Mouse (Mus musculus) limb, embryonic 12.5 days (tissue): ENCODE measurements around the gene Bcor. TPM values are rescaled to one million over a fixed set of nuclear protein-coding genes. Genes with fewer than 3 reads are reported as not detected.

Source experiments
- ATAC-seq: fragments of 200-750 bp; cut with Nextera tagmentation; 2 replicates; pipeline ENCODE4 v1.8.0; 2017; ENCODE audit warnings: low read depth, moderate TSS enrichment; ENCODE audit not compliant: insufficient number of reproducible peaks, insufficient read depth, low FRiP score, low TSS enrichment
- H3K27ac ChIP-seq: fragments of 300-500 bp; sonication (generic); 2 replicates; pipeline ENCODE4 v1.5.1; 2016; ENCODE audit warnings: mild to moderate bottlenecking, moderate library complexity
- H3K27me3 ChIP-seq: fragments of 300-500 bp; sonication (generic); 2 replicates; pipeline ENCODE4 v1.6.1; 2016; ENCODE audit warnings: mild to moderate bottlenecking, moderate library complexity
- H3K36me3 ChIP-seq: fragments of 300-500 bp; sonication (generic); 2 replicates; pipeline ENCODE4 v1.6.1; 2016; ENCODE audit warnings: mild to moderate bottlenecking, moderate library complexity
- H3K4me1 ChIP-seq: fragments of 300-500 bp; sonication (generic); replicated peaks from 2 replicates; pipeline ENCODE4 v1.6.1; 2016
- H3K4me2 ChIP-seq: fragments of 300-500 bp; sonication (generic); 2 replicates; pipeline ENCODE4 v1.6.1; 2016; ENCODE audit warnings: mild to moderate bottlenecking, moderate library complexity
- H3K4me3 ChIP-seq: fragments of 300-500 bp; sonication (generic); replicated peaks from 2 replicates; pipeline ENCODE4 v1.5.1; 2016; ENCODE audit warnings: mild to moderate bottlenecking
- H3K9ac ChIP-seq: fragments of 300-500 bp; sonication (generic); replicated peaks from 2 replicates; pipeline ENCODE4 v1.6.1; 2016; ENCODE audit warnings: mild to moderate bottlenecking, moderate library complexity
- H3K9me3 ChIP-seq: fragments of 300-500 bp; sonication (generic); 2 replicates; pipeline ENCODE4 v1.6.1; 2016; ENCODE audit warnings: mild to moderate bottlenecking, moderate library complexity
- whole genome bisulfite sequencing: fragments of 180-500 bp; shearing (Covaris S2); methylation state at CpG from one replicate; pipeline ENCODE4 v1.1.7; 2016; 5-methylcytosine and 5-hydroxymethylcytosine counted together
- polyA plus RNA-seq: library from polyadenylated mRNA; unstranded; fragments of >200 nt; fragmentation: Nextera tagmentation; extraction: Ambion mirVana; gene quantifications from 2 replicates; pipeline ENCODE4 v1.2.1, GENCODE M21; 2016

Bcor gene
- polyA plus RNA-seq, 1 experiment from 2014 or later = 25.6 TPM

DNA sequence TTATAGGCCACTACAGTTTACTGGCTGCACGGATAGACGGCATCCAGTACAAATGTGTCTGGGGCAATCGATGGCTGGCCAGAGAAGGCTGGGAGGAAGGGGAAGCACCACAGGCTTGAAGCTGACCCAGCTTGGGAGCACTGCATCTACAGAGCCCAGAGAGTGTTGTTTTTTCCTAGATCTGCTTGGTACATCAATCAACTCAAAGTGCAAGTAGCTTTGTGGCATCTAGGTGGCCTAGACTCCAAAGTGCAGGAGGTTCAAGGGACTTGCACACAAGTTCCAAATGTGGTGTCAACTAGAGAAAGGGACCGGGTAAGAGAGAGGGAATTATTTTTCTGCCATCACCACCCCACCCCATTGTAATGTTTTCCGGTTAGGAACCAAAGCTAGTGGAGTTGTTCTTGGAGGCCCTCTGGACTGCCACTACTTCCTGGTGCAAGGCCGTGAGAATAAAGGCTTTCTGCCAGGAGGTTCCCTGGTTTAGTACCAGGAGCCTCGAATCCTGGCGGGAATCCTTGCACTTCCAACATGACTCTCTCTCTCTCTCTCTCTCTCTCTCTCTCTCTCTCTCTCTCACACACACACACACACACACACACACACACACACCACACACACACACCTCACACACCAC lies 27.5 kb downstream of the Bcor start:
- peak overlapping the region; percentile 87 for H3K27ac ChIP-seq
- H3K4me1 ChIP-seq = peaks cover 65% of the 10 kb centered on the region
- ATAC-seq = no peak
- H3K4me2 ChIP-seq = peak overlapping the region; percentile 74
- 0 out of 2 replicates have a peak overlapping the region, but pooled peaks have one; percentile 30 for H3K4me3 ChIP-seq
- H3K9ac ChIP-seq = no peak overlapping the region
- 16% methylated on average over 8 of the region's 8 CpGs for WGBS
- H3K36me3 ChIP-seq = no peaks in the 10 kb centered on the region
- H3K27me3 ChIP-seq = peaks cover 97% of the 10 kb centered on the region
- H3K9me3 ChIP-seq = no peaks in the 10 kb centered on the region

- no peak overlapping the region for H3K9ac ChIP-seq
- H3K4me3 ChIP-seq = no peak overlapping the region
- peaks cover 97% of the 10 kb centered on the region for H3K27me3 ChIP-seq
- no peaks in the 10 kb centered on the region for H3K9me3 ChIP-seq
- H3K4me2 ChIP-seq = peak overlapping the region; percentile 65
- no peaks in the 10 kb centered on the region for H3K36me3 ChIP-seq
- H3K27ac ChIP-seq = no peak overlapping the region
- ATAC-seq = no peak
- 9% methylated on average over 14 of the region's 14 CpGs for WGBS
- H3K4me1 ChIP-seq = peaks cover 72% of the 10 kb centered on the region
These were observed 30.0 kb downstream of the Bcor start for GRCm38 (mm10) chrX:12129828-12130809.

- Histone ChIP-seq H3K4me2 (peak overlapping the region; percentile 65), H3K36me3 (no peaks in the 10 kb centered on the region), H3K4me3 (peak overlapping the region; percentile 57), H3K27me3 (peaks cover 97% of the 10 kb centered on the region), H3K9ac (0 out of 2 replicates have a peak overlapping the region, but pooled peaks have one; percentile 34), H3K4me1 (peaks cover 72% of the 10 kb centered on the region), H3K27ac (peak overlapping the region; percentile 94), H3K9me3 (no peaks in the 10 kb centered on the region)
- ATAC-seq = no peak
- WGBS = 3% methylated on average over 24 of the region's 24 CpGs
These were observed 30.9 kb downstream of the Bcor start for GRCm38 (mm10) chrX:12129230-12129629.

GRCm38 (mm10) chrX:12128165-12129083 lies 31.7 kb downstream of the Bcor start:
- no peaks in the 10 kb centered on the region for H3K36me3 ChIP-seq
- H3K27me3 ChIP-seq = peaks cover 97% of the 10 kb centered on the region
- ATAC-seq = peak; percentile 50
- H3K9ac ChIP-seq = peak overlapping the region; percentile 75
- H3K27ac ChIP-seq = peak overlapping the region; percentile 94
- H3K9me3 ChIP-seq = no peaks in the 10 kb centered on the region
- H3K4me2 ChIP-seq = peak overlapping the region; percentile 65
- H3K4me1 ChIP-seq = peaks cover 73% of the 10 kb centered on the region
- H3K4me3 ChIP-seq = peak overlapping the region; percentile 57
- 1% methylated on average over 51 of the region's 72 CpGs for WGBS

DNA sequence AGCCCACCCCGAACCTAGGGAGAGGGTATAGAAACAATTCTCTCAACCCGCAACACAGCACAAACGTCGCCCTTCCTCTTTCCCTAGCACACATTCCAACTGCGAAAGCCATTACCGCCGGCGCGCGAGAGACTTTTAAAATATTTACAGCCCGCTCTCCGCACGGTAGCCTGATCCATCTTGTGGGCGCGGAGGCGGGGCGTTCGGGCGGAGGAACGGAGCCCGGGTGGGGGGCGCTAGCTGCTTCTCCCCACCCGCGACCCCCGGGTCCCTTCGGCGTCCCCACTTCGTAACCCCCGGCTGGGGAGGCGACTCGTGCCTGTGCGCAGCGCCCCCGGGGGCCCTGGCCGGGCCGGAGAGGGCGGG lies 32.4 kb downstream of the Bcor start:
- under 1% methylated on average over 25 of the region's 37 CpGs for WGBS
- peak overlapping the region; percentile 57 for H3K4me3 ChIP-seq
- H3K27me3 ChIP-seq = peaks cover 97% of the 10 kb centered on the region
- no peaks in the 10 kb centered on the region for H3K9me3 ChIP-seq
- no peaks in the 10 kb centered on the region for H3K36me3 ChIP-seq
- H3K9ac ChIP-seq = peak overlapping the region; percentile 75
- H3K4me1 ChIP-seq = peaks cover 76% of the 10 kb centered on the region
- peak overlapping the region; percentile 65 for H3K4me2 ChIP-seq
- H3K27ac ChIP-seq = peak overlapping the region; percentile 94
- no peak for ATAC-seq

GRCm38 (mm10) chrX:12127106-12127670 lies 33.0 kb downstream of the Bcor start:
- no peak for ATAC-seq
- Histone ChIP-seq H3K27me3 (peaks cover 97% of the 10 kb centered on the region), H3K4me3 (peak overlapping the region; percentile 57), H3K4me1 (peaks cover 75% of the 10 kb centered on the region), H3K9ac (peak overlapping the region; percentile 75), H3K4me2 (peak overlapping the region; percentile 65), H3K9me3 (no peaks in the 10 kb centered on the region), H3K27ac (peak overlapping the region; percentile 94), H3K36me3 (no peaks in the 10 kb centered on the region)
- 2% methylated on average over 23 of the region's 24 CpGs for WGBS

- peak overlapping the region; percentile 57 for H3K4me3 ChIP-seq
- H3K36me3 ChIP-seq = no peaks in the 10 kb centered on the region
- 4% methylated on average over 22 of the region's 22 CpGs for WGBS
- peak overlapping the region; percentile 94 for H3K27ac ChIP-seq
- ATAC-seq = no peak
- H3K27me3 ChIP-seq = peaks cover 96% of the 10 kb centered on the region
- H3K9ac ChIP-seq = peak overlapping the region; percentile 75
- no peaks in the 10 kb centered on the region for H3K9me3 ChIP-seq
- peak overlapping the region; percentile 65 for H3K4me2 ChIP-seq
- H3K4me1 ChIP-seq = peaks cover 75% of the 10 kb centered on the region
These were observed 33.6 kb downstream of the Bcor start for GRCm38 (mm10) chrX:12126408-12127105.

DNA sequence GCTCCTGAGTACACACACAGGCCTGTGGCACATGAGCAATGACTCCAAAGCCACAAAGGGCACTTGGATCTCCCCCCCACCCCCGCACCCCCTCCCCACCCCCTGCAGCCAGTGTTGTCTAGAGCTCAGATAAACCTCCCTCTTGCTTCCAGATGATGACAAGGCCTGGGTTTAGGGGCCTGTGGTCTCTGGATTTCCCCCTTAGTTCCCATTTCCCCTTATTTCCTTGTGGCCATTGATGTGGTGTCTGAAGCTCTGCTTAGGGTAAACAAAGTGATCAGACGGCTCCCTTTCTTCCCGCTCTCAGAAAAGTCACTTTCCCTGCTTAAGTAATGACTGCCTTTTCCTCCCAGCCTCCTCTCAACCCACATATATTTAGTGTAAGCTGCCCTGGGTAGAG lies 35.6 kb downstream of the Bcor start:
- Histone ChIP-seq H3K4me2 (no peak overlapping the region), H3K9me3 (no peaks in the 10 kb centered on the region), H3K4me1 (peaks cover 55% of the 10 kb centered on the region), H3K9ac (no peak overlapping the region), H3K27me3 (peaks cover 84% of the 10 kb centered on the region), H3K4me3 (no peak overlapping the region), H3K36me3 (no peaks in the 10 kb centered on the region), H3K27ac (no peak overlapping the region)
- WGBS = 13% methylated on average over 3 of the region's 3 CpGs
- ATAC-seq = no peak

DNA sequence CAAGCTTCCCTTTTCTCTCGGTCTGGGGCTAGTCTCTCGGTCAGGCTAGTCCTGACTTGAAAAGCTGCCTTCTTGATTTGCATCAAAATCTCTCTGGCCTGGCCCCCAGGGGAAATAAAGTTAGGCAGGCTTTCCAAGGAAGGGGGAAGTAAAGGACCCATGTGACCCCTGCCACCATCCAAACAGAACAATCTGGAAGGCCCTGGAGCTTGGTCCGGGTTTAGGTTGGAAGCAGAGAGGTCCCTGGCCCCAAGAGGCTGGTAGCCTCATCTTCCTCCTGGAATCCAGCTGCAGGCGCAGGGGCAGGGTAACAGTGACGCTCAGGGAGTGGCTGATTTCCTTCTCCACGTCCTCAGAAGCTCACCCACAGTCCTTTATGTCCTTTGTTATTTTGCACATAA lies 36.5 kb downstream of the Bcor start:
- Histone ChIP-seq H3K4me3 (no peak overlapping the region), H3K9ac (0 out of 2 replicates have a peak overlapping the region, but pooled peaks have one; percentile 23), H3K36me3 (no peaks in the 10 kb centered on the region), H3K27me3 (peaks cover 75% of the 10 kb centered on the region), H3K9me3 (no peaks in the 10 kb centered on the region), H3K4me1 (peaks cover 47% of the 10 kb centered on the region), H3K4me2 (peak overlapping the region; percentile 43), H3K27ac (peak overlapping the region; percentile 85)
- no peak for ATAC-seq
- WGBS = 9% methylated on average over 6 of the region's 6 CpGs
